Mouse (Mus musculus): ENCODE data around the gene Mthfsd. TPM values are rescaled to one million over a fixed set of nuclear protein-coding genes. Genes with fewer than 3 reads are reported as not detected.

Mthfsd gene
- total and polyA plus RNA-seq, 3 experiments: 23.1 to 36.4 (median 30.7) TPM

- Histone ChIP-seq H3K4me2 (ENCODE audit: insufficient read depth, low read depth, poor library complexity, severe bottlenecking) (no peak overlapping the region), H3K4me3 (replicated peaks in 1 of 3; ENCODE audit: low read depth in 2 of 3, low read length in 2 of 3, poor library complexity in 1 of 3) (no peak overlapping the region), H3K36me3 (replicated peaks in 1 of 2; ENCODE audit: control insufficient read depth in 1 of 2, insufficient read depth in 1 of 2, low read length in 1 of 2) (no peaks in the 10 kb centered on the region), H3K9ac (ENCODE audit: insufficient read depth, low read depth) (no peak overlapping the region), H3K4me1 (ENCODE audit: control insufficient read depth in 1 of 2, insufficient read depth in 2 of 2) (no peaks in the 10 kb centered on the region), H3K79me2 (replicated peaks; ENCODE audit: control insufficient read depth, extremely low read depth, insufficient read depth, poor library complexity, severe bottlenecking) (no peaks in the 10 kb centered on the region), H3K27ac (ENCODE audit: insufficient read depth, low read depth) (no peak overlapping the region), H3K9me3 (replicated peaks; ENCODE audit: low read length) (no peaks in the 10 kb centered on the region), H3K27me3 (replicated peaks) (peaks cover 93% of the 10 kb centered on the region)
- dilution Hi-C loops (cut with MboI; ENCODE audit: extremely low pct_ligation_motif_present, extremely low pct_unique_long_range_greater_than_20kb, low sequenced_read_pairs): no loop called here
- no peak for TF ChIP-seq NELFE (IDR thresholded peaks at IDR 0.05; ENCODE audit: low read depth, low read length)
- no peak for TF ChIP-seq POLR2A (IDR thresholded peaks at IDR 0.05; ENCODE audit: low read depth, low read length)
- no peak for TF ChIP-seq IRF4 (IDR thresholded peaks at IDR 0.05; ENCODE audit: low read depth, low read length)
- TF ChIP-seq USF1 (IDR thresholded peaks at IDR 0.05; ENCODE audit: low read depth, low read length): no peak
- TF ChIP-seq KAT2A (IDR thresholded peaks at IDR 0.05; ENCODE audit: insufficient replicate concordance, low read length): no peak
- TF ChIP-seq HCFC1 (IDR thresholded peaks at IDR 0.05; ENCODE audit: low read depth, low read length): no peak
- TF ChIP-seq MYC (IDR thresholded peaks at IDR 0.05; ENCODE audit: low read depth, low read length): no peak
- no peak for TF ChIP-seq MAFK (IDR thresholded peaks at IDR 0.05; ENCODE audit: insufficient replicate concordance, low read length)
- no peak for TF ChIP-seq USF2 (conservative IDR thresholded peaks at IDR 0.05; ENCODE audit: low read depth, low read length)
- no peak for TF ChIP-seq NRF1 (IDR thresholded peaks at IDR 0.05; ENCODE audit: low read depth, low read length)
- no peak for TF ChIP-seq TBP (conservative IDR thresholded peaks at IDR 0.05; ENCODE audit: low read depth, low read length)
- TF ChIP-seq MAZ (IDR thresholded peaks at IDR 0.05; ENCODE audit: low read depth, low read length): no peak
- TF ChIP-seq RAD21 (IDR thresholded peaks at IDR 0.05; ENCODE audit: low read depth, low read length): no peak
- no peak for TF ChIP-seq ZC3H11A (IDR thresholded peaks at IDR 0.05; ENCODE audit: low read depth, low read length)
- no peak for TF ChIP-seq MAX (IDR thresholded peaks at IDR 0.05; ENCODE audit: low read length)
- TF ChIP-seq ZMIZ1 (IDR thresholded peaks at IDR 0.05; ENCODE audit: low read depth, low read length): no peak
- TF ChIP-seq ETS1 (conservative IDR thresholded peaks at IDR 0.05; ENCODE audit: low read depth, low read length): no peak
- TF ChIP-seq ZNF384 (IDR thresholded peaks at IDR 0.05; ENCODE audit: low read depth, low read length): no peak
- no peak for TF ChIP-seq SMC3 (IDR thresholded peaks at IDR 0.05; ENCODE audit: low read depth, low read length)
- no peak for TF ChIP-seq MEF2A (IDR thresholded peaks at IDR 0.05; ENCODE audit: borderline replicate concordance, low read depth, low read length)
- no peak for DNase-seq (ENCODE audit: extremely low read depth)
- in situ Hi-C loops (cut with MboI; ENCODE audit: low pct_ligation_motif_present, low pct_unique_long_range_greater_than_20kb, low sequenced_read_pairs): no loop called here
Measured at GRCm38 (mm10) chr8:121072406-121073130, 35.6 kb downstream of the Mthfsd start.

- Histone ChIP-seq H3K79me2 (replicated peaks; ENCODE audit: control insufficient read depth, extremely low read depth, insufficient read depth, poor library complexity, severe bottlenecking) (no peaks in the 10 kb centered on the region), H3K9me3 (replicated peaks; ENCODE audit: low read length) (no peaks in the 10 kb centered on the region), H3K4me2 (ENCODE audit: insufficient read depth, low read depth, poor library complexity, severe bottlenecking) (no peak overlapping the region), H3K27ac (ENCODE audit: insufficient read depth, low read depth) (no peak overlapping the region), H3K4me3 (replicated peaks in 1 of 3; ENCODE audit: low read depth in 2 of 3, low read length in 2 of 3, poor library complexity in 1 of 3) (no peak overlapping the region), H3K36me3 (replicated peaks in 1 of 2; ENCODE audit: control insufficient read depth in 1 of 2, insufficient read depth in 1 of 2, low read length in 1 of 2) (no peaks in the 10 kb centered on the region), H3K4me1 (ENCODE audit: control insufficient read depth in 1 of 2, insufficient read depth in 2 of 2) (no peaks in the 10 kb centered on the region), H3K9ac (ENCODE audit: insufficient read depth, low read depth) (no peak overlapping the region), H3K27me3 (replicated peaks) (peaks cover 90% of the 10 kb centered on the region)
- in situ Hi-C loops (cut with MboI; ENCODE audit: low pct_ligation_motif_present, low pct_unique_long_range_greater_than_20kb, low sequenced_read_pairs) (no loop called here), dilution Hi-C loops (cut with MboI; ENCODE audit: extremely low pct_ligation_motif_present, extremely low pct_unique_long_range_greater_than_20kb, low sequenced_read_pairs) (no loop called here)
- no peak for TF ChIP-seq IRF4 (IDR thresholded peaks at IDR 0.05; ENCODE audit: low read depth, low read length)
- TF ChIP-seq CHD2 (IDR thresholded peaks at IDR 0.05; ENCODE audit: low read length): no peak
- no peak for TF ChIP-seq MXI1 (IDR thresholded peaks at IDR 0.05; ENCODE audit: low read depth, low read length)
- no peak for TF ChIP-seq ZKSCAN1 (IDR thresholded peaks at IDR 0.05; ENCODE audit: borderline replicate concordance, low read depth, low read length)
- no peak for TF ChIP-seq E2F4 (IDR thresholded peaks at IDR 0.05; ENCODE audit: insufficient replicate concordance, low read depth, low read length)
- TF ChIP-seq MAZ (IDR thresholded peaks at IDR 0.05; ENCODE audit: low read depth, low read length): no peak
- no peak for TF ChIP-seq RAD21 (IDR thresholded peaks at IDR 0.05; ENCODE audit: low read depth, low read length)
- TF ChIP-seq MAX (IDR thresholded peaks at IDR 0.05; ENCODE audit: low read length): no peak
- no peak for TF ChIP-seq HCFC1 (IDR thresholded peaks at IDR 0.05; ENCODE audit: low read depth, low read length)
- TF ChIP-seq MEF2A (IDR thresholded peaks at IDR 0.05; ENCODE audit: borderline replicate concordance, low read depth, low read length): no peak
- TF ChIP-seq POLR2A (IDR thresholded peaks at IDR 0.05; ENCODE audit: low read depth, low read length): no peak
- DNase-seq (ENCODE audit: extremely low read depth): no peak
Measured at GRCm38 (mm10) chr8:121071454-121071853, 36.7 kb downstream of the Mthfsd start.
